Mouse (Mus musculus) testis, adult 2 months (tissue): ENCODE data around the gene Sec31b.

ENCODE experiments used
- CTCF ChIP-seq: fragments of 200-500 bp; IDR thresholded peaks from 2 replicates; pipeline ENCODE4 v1.5.1; 2012; ENCODE audit warnings: low read depth, mild to moderate bottlenecking, inconsistent platforms, low read length, moderate library complexity; ENCODE audit not compliant: control insufficient read depth, insufficient read depth, insufficient replicate concordance
- POLR2A ChIP-seq: fragments of 200-500 bp; IDR thresholded peaks from 2 replicates; pipeline ENCODE4 v1.6.1; 2012; ENCODE audit warnings: low read depth, mild to moderate bottlenecking, inconsistent platforms, low read length, moderate library complexity; ENCODE audit not compliant: control insufficient read depth

DNA sequence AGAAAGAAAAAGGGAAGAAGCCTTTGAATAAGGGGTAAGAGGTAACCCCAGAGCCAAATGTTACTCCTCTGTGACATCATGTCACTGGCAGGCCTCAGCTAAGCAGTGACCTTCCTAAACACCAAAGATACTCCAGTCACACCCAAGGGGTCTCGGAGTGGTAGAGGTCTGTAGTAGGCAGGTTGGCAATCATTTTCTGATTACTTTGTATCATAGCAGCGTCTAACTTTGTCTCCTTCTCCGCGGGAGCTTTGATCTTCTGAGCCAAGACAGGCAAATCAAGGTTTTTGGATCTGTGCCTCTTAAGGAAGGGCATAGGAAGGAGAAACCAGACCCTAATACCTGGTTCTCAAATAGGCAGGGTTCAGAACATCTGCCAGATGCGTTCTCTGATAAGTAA is 33.1 kb downstream of the Sec31b start:
- TF ChIP-seq POLR2A: no peak
- TF ChIP-seq CTCF: no peak
